ENCODE assay signal across 12 mouse cellular contexts in genomic region chr2:32483179-32483875, GRCm38 (mm10). TPM values are rescaled to one million over a fixed set of nuclear protein-coding genes. Genes with fewer than 3 reads are reported as not detected.
DNase-seq lines count a peak whose midpoint lies in the region; ATAC-seq and TF ChIP-seq lines count a peak whose summit lies in the region.
"Had no signal": no experiment of that assay in that cellular context is flagged by ENCODE, and none has a peak within 500 bp of the region (broad histone marks: within the 10 kb centered on the region; RNA-seq: fewer than 3 reads in every experiment).

No protein-coding gene starts in this region.

- TF ChIP-seq CTCF in intestine, postnatal 0 days (IDR thresholded peaks at IDR 0.05; ENCODE audit: low read depth) = peak; percentile 66
- peak; percentile 42 for TF ChIP-seq CTCF in E14TG2a.4 (conservative IDR thresholded peaks at IDR 0.05; ENCODE audit: low read length)

- no peak for ATAC-seq in intestine, postnatal 0 days
- ATAC-seq in intestine, embryonic 16.5 days = no peak
- ATAC-seq in limb, embryonic 12.5 days (ENCODE audit: insufficient number of reproducible peaks, insufficient read depth, low FRiP score, low TSS enrichment, low read depth) = no peak

- H3K4me1 ChIP-seq in intestine, postnatal 0 days (replicated peaks; ENCODE audit: control insufficient read depth, insufficient read depth, low read length) = peaks cover 4% of the 10 kb centered on the region; the same call in 1 of the 2 replicates
- H3K4me1 ChIP-seq in intestine, embryonic 16.5 days (ENCODE audit: control insufficient read depth, insufficient read depth, low read length) = peaks cover 4% of the 10 kb centered on the region; the same call in 1 of the 2 replicates
- H3K4me1 ChIP-seq in E14TG2a.4 (replicated peaks; ENCODE audit: low read depth, low read length) = peaks cover 16% of the 10 kb centered on the region
- H3K4me1 ChIP-seq in limb, embryonic 12.5 days (replicated peaks) = peaks cover 7% of the 10 kb centered on the region; the same call in 1 of the 2 replicates
- H3K4me1 ChIP-seq: embryonic facial prominence, embryonic 15.5 days had no signal

- no peak overlapping the region for H3K4me3 ChIP-seq in intestine, postnatal 0 days (ENCODE audit: low read depth, low read length)
- H3K4me3 ChIP-seq in intestine, embryonic 16.5 days (ENCODE audit: low read length) = no peak overlapping the region
- H3K4me3 ChIP-seq in E14TG2a.4 (replicated peaks; ENCODE audit: low read length) = no peak overlapping the region
- no peak overlapping the region for H3K4me3 ChIP-seq in limb, embryonic 12.5 days (replicated peaks)
- H3K4me3 ChIP-seq: embryonic facial prominence, embryonic 15.5 days; liver, embryonic 13.5 days had no signal

- WGBS in intestine, postnatal 0 days = 80% methylated on average over 9 of the region's 9 CpGs
- 74% methylated on average over 9 of the region's 9 CpGs for WGBS in intestine, embryonic 16.5 days
- 68% methylated on average over 9 of the region's 9 CpGs for WGBS in limb, embryonic 12.5 days

- H3K4me2 ChIP-seq in intestine, postnatal 0 days (replicated peaks; ENCODE audit: low read depth) = no peak overlapping the region
- H3K4me2 ChIP-seq in intestine, embryonic 16.5 days (ENCODE audit: low read depth, low read length) = no peak overlapping the region
- no peak overlapping the region for H3K4me2 ChIP-seq in limb, embryonic 12.5 days
- H3K4me2 ChIP-seq: embryonic facial prominence, embryonic 15.5 days; liver, embryonic 13.5 days had no signal

- no peaks in the 10 kb centered on the region for H3K27me3 ChIP-seq in intestine, postnatal 0 days (replicated peaks; ENCODE audit: control insufficient read depth, insufficient read depth, low read length)
- H3K27me3 ChIP-seq in intestine, embryonic 16.5 days (replicated peaks; ENCODE audit: control insufficient read depth, insufficient read depth, low read length) = no peaks in the 10 kb centered on the region
- no peaks in the 10 kb centered on the region for H3K27me3 ChIP-seq in E14TG2a.4 (ENCODE audit: insufficient read depth, low read length)
- H3K27me3 ChIP-seq in limb, embryonic 12.5 days = no peaks in the 10 kb centered on the region
- H3K27me3 ChIP-seq: embryonic facial prominence, embryonic 15.5 days; liver, embryonic 13.5 days had no signal

- H3K9ac ChIP-seq in intestine, postnatal 0 days (ENCODE audit: low read depth, low read length) = no peak overlapping the region
- no peak overlapping the region for H3K9ac ChIP-seq in intestine, embryonic 16.5 days (ENCODE audit: low read depth, low read length)
- no peak overlapping the region for H3K9ac ChIP-seq in limb, embryonic 12.5 days (replicated peaks)
- H3K9ac ChIP-seq: embryonic facial prominence, embryonic 15.5 days; liver, embryonic 13.5 days had no signal

- no peaks in the 10 kb centered on the region for H3K36me3 ChIP-seq in intestine, postnatal 0 days (ENCODE audit: control insufficient read depth, insufficient read depth)
- H3K36me3 ChIP-seq in intestine, embryonic 16.5 days (ENCODE audit: control insufficient read depth, insufficient read depth, low read length) = no peaks in the 10 kb centered on the region
- peaks cover 3% of the 10 kb centered on the region; the same call in 1 of the 2 replicates for H3K36me3 ChIP-seq in E14TG2a.4 (ENCODE audit: insufficient read depth, low read length)
- no peaks in the 10 kb centered on the region for H3K36me3 ChIP-seq in limb, embryonic 12.5 days
- H3K36me3 ChIP-seq: embryonic facial prominence, embryonic 15.5 days; liver, embryonic 13.5 days had no signal

- peak; percentile 51 for DNase-seq in 416B (ENCODE audit: low read depth)
- no peak for DNase-seq in urinary bladder, postnatal 36 days (ENCODE audit: low spot score in 2 of 2)
- DNase-seq in layer of hippocampus, adult 8-10 months (ENCODE audit: low spot score in 2 of 2) = no peak
- no peak for DNase-seq in gastrocnemius, postnatal 14 days
- DNase-seq: heart, adult 18-20 months; liver, embryonic 13.5 days; thymus, postnatal 36 days had no signal

- intact Hi-C loops in gastrocnemius, postnatal 14 days (cut with DNase I; ENCODE audit: low total_unique reads) = no loop called here

- no peak overlapping the region for H3K27ac ChIP-seq in intestine, postnatal 0 days (ENCODE audit: low read depth, low read length)
- H3K27ac ChIP-seq in intestine, embryonic 16.5 days (ENCODE audit: low read length) = no peak overlapping the region
- H3K27ac ChIP-seq in limb, embryonic 12.5 days = peak overlapping the region; percentile 70
- H3K27ac ChIP-seq: embryonic facial prominence, embryonic 15.5 days; liver, embryonic 13.5 days had no signal

- H3K9me3 ChIP-seq in intestine, postnatal 0 days (ENCODE audit: control insufficient read depth) = peaks cover 6% of the 10 kb centered on the region; the same call in 1 of the 2 replicates
- H3K9me3 ChIP-seq in intestine, embryonic 16.5 days (ENCODE audit: control insufficient read depth, low read length) = peaks cover 3% of the 10 kb centered on the region; the same call in 1 of the 2 replicates
- H3K9me3 ChIP-seq in E14TG2a.4 (ENCODE audit: low read length) = peaks cover 22% of the 10 kb centered on the region
- peaks cover 11% of the 10 kb centered on the region; the same call in 1 of the 2 replicates for H3K9me3 ChIP-seq in limb, embryonic 12.5 days
- H3K9me3 ChIP-seq: embryonic facial prominence, embryonic 15.5 days had no signal

RNA-seq across cellular contexts. Expression of gene Slc25a25, which starts 32.1 kb away (rescaled TPM):
- 45.1 and 52.6 TPM in 2 replicates for polyA plus RNA-seq in intestine, postnatal 0 days (2015; fragmentation: Nextera tagmentation; extraction: Ambion mirVana)
- polyA plus RNA-seq in intestine, embryonic 16.5 days (2015; fragmentation: Nextera tagmentation; extraction: Ambion mirVana) = 19.3 and 19.9 TPM in 2 replicates
- polyA plus RNA-seq in limb, embryonic 12.5 days (2016; fragmentation: Nextera tagmentation; extraction: Ambion mirVana) = 26.0 and 28.3 TPM in 2 replicates
- 10 to 100 TPM; 55.0 to 60.7 (median 55.9) TPM for total RNA-seq in layer of hippocampus, adult 8-10 months (2022)
- total RNA-seq in gastrocnemius, postnatal 14 days (2021) = 10 to 100 TPM; 18.1 to 47.8 TPM

RNA-seq across cellular contexts. Expression of gene Naif1, which starts 33.1 kb away (rescaled TPM):
- 2.9 and 3.2 TPM in 2 replicates for polyA plus RNA-seq in intestine, postnatal 0 days (2015; fragmentation: Nextera tagmentation; extraction: Ambion mirVana)
- 5.1 and 5.3 TPM in 2 replicates for polyA plus RNA-seq in intestine, embryonic 16.5 days (2015; fragmentation: Nextera tagmentation; extraction: Ambion mirVana)
- polyA plus RNA-seq in limb, embryonic 12.5 days (2016; fragmentation: Nextera tagmentation; extraction: Ambion mirVana) = 5.1 and 5.6 TPM in 2 replicates
- total RNA-seq in layer of hippocampus, adult 8-10 months (2022) = 1 to 10 TPM; 3.2 to 4.7 (median 4.2) TPM
- 1 to 10 TPM; 2.4 to 3.1 TPM for total RNA-seq in gastrocnemius, postnatal 14 days (2021)

RNA-seq across cellular contexts. Expression of gene Fam102a, which starts 51.8 kb away (rescaled TPM):
- polyA plus RNA-seq in intestine, postnatal 0 days (2015; fragmentation: Nextera tagmentation; extraction: Ambion mirVana) = 18.0 and 18.4 TPM in 2 replicates
- 7.6 and 9.4 TPM in 2 replicates for polyA plus RNA-seq in intestine, embryonic 16.5 days (2015; fragmentation: Nextera tagmentation; extraction: Ambion mirVana)
- polyA plus RNA-seq in limb, embryonic 12.5 days (2016; fragmentation: Nextera tagmentation; extraction: Ambion mirVana) = 12.3 and 16.0 TPM in 2 replicates
- 10 to 100 TPM; 69.9 to 81.1 (median 75.7) TPM for total RNA-seq in layer of hippocampus, adult 8-10 months (2022)
- 1 to 10 TPM; 3.5 to 4.2 TPM for total RNA-seq in gastrocnemius, postnatal 14 days (2021)
